Mouse (Mus musculus) C2C12 (cell line): Measurements from ENCODE around the gene Cort.

Experiments
- CTCF ChIP-seq: IDR thresholded peaks from one replicate; pipeline ENCODE4 v1.5.1; 2011; ENCODE audit not compliant: control insufficient read depth, insufficient read depth, insufficient read length
- MAX ChIP-seq: IDR thresholded peaks from one replicate; pipeline ENCODE4 v1.6.1; 2011; ENCODE audit warnings: mild to moderate bottlenecking, control low read depth
- MYOD1 ChIP-seq: IDR thresholded peaks from one replicate; pipeline ENCODE4 v1.6.1; 2011; ENCODE audit warnings: low read depth; ENCODE audit not compliant: control insufficient read depth, insufficient read length
- MYOG ChIP-seq: IDR thresholded peaks from one replicate; pipeline ENCODE4 v1.6.1; 2011; ENCODE audit not compliant: control insufficient read depth, insufficient read length; ENCODE audit errors: extremely low read depth
- USF1 ChIP-seq: IDR thresholded peaks from one replicate; pipeline ENCODE4 v1.6.1; 2011; ENCODE audit warnings: low read depth, mild to moderate bottlenecking, control low read depth, moderate library complexity

GRCm38 (mm10) chr4:149173661-149174060, 47.1 kb upstream of the Cort start:
- no peak for TF ChIP-seq CTCF
- no peak for TF ChIP-seq MYOG
- TF ChIP-seq MYOD1 = no peak
- no peak for TF ChIP-seq MAX
- TF ChIP-seq USF1 = no peak
